Mouse (Mus musculus): ENCODE measurements around the gene Zfand2a.
A peak's percentile ranks its signal among the peaks of the same experiment; 100 is the strongest.

The Zfand2a gene

DNA sequence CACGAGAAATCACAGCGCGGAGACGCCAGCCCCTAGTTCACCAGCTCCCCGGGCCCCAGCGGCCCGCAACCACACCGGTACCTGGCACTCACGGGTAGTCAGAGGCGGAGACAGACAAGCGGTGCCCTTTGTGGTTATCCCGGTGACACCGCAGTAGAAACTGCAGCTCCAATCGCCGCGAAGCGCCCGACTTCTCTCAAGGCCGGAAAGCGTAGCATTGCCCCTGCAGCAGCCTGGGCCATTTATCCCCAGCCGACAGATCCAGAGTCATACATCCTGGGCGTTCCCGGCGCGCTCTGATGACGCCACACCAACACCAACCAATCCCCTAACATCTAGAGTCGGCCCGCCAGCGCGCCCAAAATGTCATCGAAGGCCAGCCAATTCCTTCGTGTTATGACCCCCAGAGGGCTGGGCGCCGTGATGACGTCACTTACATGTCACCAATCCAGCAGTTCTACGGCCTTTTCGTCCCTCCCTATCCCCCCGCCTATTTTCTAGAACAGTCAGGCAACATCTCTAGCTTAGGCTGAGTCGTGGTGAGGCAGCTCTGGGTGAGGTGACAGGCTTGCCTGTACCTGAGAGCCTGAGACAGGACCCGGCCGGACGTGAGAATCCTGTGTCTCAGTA lies at the start of gene Zfand2a:
TSS of gene Zfand2a (minus strand) at position 365 of the 630 bp plus-strand sequence.
- peak; percentile 99 for DNase-seq (ENCODE audit: extremely low read depth, low read depth)

DNA sequence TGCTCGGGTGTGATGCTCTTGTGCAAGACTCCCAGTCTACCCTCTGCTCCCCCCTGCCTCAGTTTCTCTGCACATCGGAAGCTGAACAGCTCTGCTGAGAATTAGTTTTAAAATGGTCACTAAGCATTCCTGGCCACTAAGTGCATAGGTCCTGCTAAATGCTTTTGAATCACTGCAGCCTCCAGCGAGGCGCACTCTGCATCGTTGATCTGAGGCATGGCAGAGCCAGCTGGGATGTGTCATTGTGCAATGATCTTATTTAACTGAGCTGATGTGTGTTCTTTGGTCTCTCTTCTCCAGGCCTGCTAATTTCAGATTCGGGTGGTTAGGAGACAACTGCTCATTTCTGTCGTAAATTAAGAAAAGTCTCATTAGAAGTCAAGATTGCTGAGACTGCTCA lies 44.5 kb upstream of the Zfand2a start:
- no peak for DNase-seq (ENCODE audit: extremely low read depth, low read depth)

DNA sequence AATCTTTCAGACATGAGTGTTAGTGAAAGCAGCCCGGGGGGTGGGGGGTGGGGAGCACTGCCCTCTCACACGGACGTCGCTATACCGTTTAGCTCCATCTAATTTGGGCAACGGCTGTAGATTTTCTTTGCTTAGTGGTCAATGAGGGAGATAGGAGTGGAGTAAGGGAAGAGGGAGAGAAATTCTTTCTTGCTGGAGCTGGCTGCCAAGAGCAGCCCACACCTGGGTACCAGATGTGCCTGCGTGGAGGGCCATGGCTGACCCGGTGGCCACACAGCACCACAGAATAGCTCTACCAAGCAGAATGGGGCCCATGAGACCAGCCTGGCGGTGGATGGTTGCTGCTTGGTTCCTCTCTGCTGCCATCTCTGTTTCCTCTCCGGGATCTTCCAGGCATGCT lies 37.6 kb upstream of the Zfand2a start:
- no peak for DNase-seq (ENCODE audit: extremely low read depth, low read depth)

DNA sequence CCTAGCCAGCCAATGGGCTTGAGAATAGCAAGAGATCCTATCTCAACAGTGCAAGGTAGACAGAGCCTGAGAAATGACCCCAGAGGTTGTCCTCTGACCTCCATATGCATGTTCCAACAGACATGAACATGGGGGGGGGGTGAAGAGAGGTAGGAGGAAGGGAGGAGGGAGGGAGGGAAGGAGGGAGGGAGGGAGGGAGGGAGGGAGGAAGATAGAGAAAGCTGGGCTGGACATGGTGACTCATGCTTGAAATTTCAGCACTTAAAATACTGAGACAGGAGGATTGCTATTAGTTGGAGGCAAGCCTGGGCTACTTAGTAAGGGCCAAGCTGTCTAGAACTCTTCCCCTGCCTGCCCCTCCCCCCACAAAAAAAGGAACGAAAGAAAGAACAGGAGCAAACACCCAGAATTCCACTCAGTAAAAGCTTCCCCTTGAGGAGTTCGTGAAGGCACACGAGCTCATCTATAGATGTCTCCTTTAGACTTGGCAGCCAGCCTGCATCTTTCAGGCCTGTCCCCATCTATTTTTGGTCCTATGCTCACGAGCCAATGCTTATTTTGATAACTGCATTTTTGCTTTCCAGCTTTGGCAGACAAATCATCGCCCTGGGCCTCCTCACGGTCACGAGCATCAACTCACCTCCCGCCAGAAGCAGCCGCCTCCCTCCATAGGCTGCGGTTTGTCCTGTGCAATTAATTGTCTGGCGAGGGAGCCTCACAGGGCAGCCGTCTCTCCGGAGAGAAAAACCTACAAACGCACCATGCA lies 35.9 kb upstream of the Zfand2a start:
- no peak for DNase-seq (ENCODE audit: extremely low read depth, low read depth)

DNA sequence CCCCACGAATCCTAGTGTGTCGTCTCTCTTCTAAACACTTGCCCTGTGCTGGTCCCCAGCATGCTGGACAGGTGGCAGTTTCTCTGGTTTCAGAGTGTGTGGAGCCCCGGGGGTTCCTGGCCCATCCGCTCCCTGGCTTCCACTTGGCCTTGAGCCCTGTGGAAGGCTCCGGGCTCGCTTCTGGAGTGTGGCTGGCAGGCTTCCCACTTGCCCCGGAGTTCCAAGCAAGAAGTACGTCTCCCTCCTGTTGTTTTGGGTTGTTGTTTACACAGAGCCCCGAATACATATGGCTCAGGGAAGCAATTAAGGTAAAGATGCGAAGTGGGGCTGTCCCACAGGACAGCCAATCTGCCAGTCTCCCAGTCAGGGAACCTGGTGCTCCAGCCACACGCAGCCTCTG lies 31.9 kb upstream of the Zfand2a start:
- no peak for DNase-seq (ENCODE audit: extremely low read depth, low read depth)

DNA sequence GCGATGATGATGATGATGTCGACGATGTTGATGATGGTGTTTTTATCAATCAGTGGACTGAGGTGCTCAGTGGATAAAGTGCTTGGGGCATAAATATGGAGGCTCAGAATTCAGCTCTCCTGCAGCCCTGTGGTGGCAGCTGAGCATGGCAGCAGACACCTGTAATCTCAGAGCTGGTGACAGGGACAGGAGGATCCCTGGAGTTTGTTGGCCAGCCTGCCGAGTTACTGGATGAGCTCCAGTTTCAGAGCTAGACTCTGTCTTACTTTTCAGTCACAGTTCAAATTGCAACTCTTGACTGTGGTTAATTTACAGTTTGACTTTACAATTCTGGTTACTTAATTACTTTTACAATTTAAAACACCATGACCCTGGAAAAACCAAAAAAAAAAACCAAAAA lies 27.9 kb upstream of the Zfand2a start:
- DNase-seq (ENCODE audit: extremely low read depth, low read depth), result no peak

DNA sequence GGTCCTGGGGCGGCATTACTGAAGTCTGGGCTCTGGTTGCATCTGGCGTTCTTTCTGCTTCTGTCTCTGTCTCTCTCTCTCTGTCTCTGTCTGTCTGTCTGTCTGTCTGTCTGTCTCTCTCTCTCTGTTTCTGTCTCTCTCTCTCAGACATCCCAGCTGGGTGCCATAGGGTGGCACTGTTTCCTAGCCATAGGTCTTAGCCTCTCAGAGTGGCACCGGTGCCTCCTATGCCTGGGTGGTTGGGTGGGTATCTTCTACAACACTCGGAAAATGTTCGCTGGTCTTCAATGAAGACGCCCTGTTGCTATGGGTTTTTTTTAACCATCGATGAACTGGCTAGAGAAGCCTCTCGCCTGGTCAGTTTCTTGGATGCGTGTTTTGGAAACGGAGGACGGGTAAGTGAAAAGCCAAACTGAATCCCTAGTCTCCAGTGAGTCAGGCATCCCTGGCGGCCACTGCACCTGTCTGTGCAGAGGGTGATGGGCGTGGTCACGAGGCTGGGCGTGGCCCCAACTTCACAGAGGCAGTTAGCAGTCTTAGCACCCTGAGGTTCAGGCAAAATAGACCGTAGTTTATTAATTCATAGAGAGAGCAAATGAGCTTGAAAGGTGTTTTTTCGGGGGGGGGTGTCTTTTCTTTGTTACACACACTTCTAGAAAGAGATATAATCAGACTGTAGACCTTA lies 26.5 kb upstream of the Zfand2a start:
- DNase-seq (ENCODE audit: extremely low read depth, low read depth), result no peak

DNA sequence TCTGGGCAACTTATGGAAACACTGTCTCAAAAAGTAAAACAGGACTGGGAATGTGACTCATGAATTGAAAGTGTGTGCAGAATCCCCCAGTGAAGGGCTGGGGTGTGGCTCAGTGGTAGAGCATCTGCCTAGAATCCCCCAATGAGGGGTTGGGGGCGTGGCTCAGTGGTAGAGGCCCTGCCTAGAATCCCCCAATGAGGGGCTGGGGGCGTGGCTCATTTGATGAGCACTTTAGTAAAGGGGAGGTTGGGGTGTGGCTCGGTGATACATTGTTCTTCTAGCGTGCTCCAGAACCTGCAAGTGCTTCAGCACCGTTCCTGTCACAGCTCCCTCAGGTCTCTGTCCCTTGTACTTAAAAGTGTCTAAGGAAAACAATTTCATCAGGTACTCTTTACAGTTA lies 21.9 kb upstream of the Zfand2a start:
- peak; percentile 77 for DNase-seq (ENCODE audit: extremely low read depth, low read depth)

DNA sequence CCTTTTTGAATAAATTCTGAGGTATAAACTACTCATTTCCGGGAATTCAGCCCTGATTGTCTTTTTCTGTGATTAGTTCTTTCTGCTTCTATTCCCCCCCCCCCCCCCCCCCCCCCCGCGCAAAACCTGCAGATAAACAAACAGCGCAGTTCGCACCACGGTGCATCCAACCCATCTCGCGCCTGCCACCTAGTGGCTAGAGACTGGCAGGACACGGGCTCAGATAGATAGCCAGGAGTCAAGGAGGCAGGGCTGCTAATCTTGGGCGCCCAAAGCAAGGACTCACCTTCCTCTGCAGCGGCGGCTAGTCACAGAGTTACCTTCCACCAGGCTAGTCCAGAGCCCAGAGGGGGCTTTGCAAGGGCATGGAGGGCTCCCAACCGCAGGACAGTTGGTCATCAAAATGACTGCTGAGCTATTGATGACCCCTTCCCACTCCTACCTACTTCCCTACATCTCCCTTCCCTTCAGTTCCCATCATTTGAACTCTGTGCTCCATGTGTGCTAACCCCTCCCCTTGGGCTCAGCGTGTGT lies 20.8 kb upstream of the Zfand2a start:
- peak; percentile 59 for DNase-seq (ENCODE audit: extremely low read depth, low read depth)

DNA sequence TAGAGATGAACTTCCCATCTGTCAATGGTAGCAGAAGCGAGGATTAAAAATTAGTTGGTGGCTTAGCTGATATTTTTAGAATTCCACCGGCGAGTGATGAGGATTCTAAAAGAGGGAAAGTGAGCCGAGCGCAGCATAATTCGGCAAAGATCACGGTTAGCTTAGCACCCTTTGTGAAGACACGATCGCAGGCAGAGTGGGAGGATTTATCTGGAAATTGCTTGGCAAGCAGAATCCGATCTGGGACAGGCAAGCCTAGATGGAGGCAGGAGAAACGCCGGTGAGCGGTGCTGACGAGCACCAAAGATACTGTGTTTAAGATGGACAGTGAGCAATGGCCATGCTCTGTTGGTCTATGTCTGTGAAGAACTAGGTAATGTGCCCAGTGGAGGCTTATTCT lies 17.9 kb upstream of the Zfand2a start:
- DNase-seq (ENCODE audit: extremely low read depth, low read depth), result no peak

DNA sequence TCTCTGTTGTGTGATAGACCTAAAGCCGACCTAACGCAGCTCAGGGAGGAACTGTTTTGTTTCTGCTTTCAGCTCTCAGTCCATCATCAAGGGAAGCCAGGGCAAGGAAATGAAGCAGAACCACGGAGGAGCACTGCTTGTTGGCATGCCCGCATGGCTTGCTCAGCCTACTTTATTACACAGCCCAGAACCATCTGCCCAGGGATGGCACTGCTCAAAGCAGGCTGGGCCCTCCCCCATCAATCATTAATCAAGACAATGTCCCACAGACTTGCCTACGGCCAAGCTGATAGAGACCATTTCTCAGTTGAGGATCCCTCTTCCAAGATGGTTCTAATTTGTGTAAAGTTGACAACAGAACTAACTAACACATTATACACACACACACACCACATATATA lies 14.4 kb upstream of the Zfand2a start:
- DNase-seq (ENCODE audit: extremely low read depth, low read depth), result no peak

DNA sequence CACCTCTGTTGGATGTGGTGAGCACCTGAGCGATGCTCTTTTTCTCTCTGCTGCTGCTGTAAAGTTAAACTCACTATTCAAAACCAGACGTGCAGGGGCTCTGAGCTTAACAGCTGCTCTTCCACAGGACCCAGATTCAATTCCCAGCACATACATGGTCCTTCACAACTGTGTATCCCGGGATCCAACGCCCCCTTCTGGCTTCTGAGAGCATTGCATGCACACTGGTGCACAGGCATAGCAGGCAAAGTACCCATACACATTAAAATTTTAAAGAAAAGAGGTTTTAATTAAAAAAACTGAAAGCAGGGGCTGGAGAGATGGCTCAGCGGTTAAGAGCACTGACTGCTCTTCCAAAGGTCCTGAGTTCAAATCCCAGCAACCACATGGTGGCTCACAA lies 12.6 kb upstream of the Zfand2a start:
- no peak for DNase-seq (ENCODE audit: extremely low read depth, low read depth)

DNA sequence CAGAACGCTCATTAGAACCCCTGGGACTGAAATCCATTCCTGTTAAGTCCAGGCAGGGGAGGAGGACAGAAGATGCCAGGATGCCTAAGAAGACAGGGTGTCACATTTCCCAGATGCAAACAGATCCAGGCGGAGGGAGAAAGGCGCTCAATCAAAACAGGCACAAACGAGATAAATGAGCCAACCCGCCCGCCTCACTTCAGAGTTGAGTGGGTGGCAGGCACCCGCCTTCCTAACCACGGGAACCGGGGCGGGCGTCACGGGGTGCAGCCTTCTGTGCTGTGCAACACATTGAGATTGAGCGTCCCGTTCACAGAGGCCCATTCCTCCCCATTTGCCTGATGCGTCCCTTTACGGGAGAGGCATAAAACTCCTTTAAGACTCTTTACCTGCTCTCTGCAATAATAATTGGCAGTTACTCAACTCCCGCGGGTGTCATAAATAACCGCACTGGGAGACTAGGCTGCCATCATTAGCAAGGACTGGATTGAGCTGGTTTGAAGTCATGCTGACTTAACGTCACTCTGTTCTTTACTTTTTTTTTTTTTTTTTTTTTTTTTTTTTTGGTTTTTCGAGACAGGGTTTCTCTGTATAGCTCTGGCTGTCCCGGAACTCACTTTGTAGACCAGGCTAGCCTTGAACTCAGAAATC lies 10.8 kb upstream of the Zfand2a start:
- no peak for DNase-seq (ENCODE audit: extremely low read depth, low read depth)

DNA sequence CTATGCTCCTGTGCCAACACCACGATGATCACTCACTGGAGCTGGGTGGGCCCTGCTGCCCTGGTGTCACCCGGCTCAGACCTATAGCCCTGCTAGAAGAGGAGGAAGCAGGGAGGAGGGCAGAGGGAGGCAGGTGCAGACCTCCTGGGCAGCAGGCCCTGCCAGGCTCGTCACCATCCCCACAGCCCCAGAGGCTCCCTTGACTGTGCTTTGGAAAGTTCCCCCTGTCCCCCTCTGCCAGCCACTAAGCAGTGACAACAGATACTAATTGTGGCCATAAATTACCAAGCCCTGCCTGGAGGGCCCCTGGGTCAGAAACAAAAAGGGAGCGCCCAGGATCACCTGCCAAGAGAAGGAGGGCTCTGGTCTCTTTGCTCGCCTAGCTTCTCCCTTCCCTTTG lies 9.3 kb upstream of the Zfand2a start:
- DNase-seq (ENCODE audit: extremely low read depth, low read depth), result no peak

DNA sequence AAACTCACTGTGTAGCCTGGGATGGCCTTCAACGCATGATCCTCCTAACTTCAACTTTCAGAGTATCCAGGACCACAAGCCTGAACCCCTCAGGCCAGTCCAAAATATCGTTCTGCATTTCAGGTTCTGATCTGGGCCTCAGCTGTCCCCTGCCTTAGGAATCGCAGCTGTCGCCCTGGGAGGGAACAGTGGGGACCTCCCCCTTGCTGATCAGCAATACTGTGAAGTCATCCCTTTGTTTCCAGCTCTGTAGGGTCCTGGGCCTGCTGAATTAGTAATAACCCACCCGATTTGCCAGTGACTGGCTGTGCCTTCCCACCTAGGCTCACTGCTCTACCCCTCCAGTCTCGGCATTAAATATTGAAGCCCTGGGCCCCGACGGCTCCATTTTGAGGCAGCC lies 7.0 kb upstream of the Zfand2a start:
- DNase-seq (ENCODE audit: extremely low read depth, low read depth), result no peak

DNA sequence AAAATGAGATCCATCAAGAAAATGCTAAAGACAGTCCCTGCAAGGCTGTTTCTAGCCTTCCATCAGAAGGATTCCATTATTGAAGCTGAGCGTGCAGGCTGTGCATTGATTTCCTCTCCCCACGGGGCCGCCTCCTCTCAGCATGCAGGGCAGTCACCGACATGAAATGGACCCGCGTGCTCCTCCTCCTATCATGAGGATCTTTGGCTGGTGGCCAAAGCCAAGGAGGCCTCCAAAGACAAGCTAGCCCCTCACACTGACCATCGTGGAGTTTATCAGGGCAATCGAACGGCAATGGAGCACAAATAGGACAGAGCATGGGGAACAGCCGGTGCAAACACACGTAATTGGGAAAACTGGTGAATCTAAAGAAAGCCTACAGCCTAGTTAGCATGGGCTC lies 5.8 kb upstream of the Zfand2a start:
- no peak for DNase-seq (ENCODE audit: extremely low read depth, low read depth)

DNA sequence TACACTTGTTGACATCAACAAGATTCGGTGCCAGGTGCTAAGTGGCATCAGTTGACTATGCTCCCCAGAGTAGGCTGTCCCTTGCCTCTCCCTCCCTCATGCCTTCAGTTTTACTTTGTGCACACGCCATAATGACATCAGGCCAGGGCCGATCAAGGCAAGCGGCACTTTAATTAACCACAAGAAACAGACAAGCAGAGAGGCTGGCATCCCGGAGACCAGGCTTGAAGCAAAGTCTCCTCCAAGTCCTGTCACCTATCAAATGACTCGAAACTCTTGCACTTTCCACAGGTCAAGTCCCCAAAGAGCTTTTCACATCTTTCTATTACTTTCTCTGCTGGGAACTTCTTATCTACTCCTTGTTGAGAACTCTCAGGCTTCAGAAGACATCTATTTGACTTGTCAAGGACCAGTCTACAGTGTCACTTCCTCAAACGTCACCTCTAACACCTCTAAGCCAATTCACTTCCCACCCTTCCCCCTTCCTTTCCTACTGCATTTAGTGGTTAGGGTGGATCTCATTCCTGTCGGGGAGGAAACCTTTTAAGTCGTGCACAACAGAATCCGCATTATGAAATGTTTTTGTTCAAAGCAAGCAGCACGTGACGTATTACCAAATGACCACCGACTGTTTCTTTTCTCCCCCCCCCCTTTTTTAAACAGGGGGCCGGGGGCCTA lies 1.0 kb downstream of the Zfand2a start:
- DNase-seq (ENCODE audit: extremely low read depth, low read depth), result no peak

DNA sequence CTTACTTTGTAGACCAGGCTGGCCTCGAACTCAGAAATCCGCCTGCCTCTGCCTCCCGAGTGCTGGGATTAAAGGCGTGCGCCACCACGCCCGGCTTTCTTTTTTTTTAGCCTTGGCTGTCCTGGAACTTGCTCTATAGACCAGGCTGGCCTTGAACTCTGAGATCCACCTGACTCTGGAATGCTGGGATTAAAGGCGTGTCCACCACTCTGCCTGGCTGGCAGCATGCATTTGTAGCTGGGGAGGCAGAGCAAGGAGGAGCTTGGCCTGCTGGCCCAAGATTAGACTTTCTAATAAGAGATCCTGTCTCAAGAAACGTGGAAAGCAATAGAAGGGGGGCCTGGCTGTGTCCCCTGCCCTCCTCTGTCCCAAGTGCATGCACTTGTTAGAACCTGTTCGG lies 3.9 kb downstream of the Zfand2a start:
- no peak for DNase-seq (ENCODE audit: extremely low read depth, low read depth)

DNA sequence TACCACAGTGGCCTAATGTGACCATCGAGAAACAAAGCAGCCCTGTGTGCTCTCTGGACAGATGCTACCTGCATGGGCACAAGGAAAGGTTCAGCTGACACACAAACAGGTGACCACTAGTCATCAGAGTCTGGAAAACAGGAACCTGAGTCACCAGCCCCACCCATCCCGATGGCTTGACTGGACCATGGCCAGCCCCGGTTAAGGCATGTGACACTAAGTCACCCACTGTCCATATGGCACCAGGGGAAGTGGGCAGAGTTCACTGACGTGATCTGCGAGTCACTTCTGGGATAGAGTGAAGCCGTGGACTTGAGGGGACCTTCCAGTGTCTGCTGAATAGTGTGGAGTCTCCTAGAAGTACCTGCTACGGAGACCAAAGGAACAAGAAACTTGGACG lies 5.3 kb downstream of the Zfand2a start:
- no peak for DNase-seq (ENCODE audit: extremely low read depth, low read depth)

DNA sequence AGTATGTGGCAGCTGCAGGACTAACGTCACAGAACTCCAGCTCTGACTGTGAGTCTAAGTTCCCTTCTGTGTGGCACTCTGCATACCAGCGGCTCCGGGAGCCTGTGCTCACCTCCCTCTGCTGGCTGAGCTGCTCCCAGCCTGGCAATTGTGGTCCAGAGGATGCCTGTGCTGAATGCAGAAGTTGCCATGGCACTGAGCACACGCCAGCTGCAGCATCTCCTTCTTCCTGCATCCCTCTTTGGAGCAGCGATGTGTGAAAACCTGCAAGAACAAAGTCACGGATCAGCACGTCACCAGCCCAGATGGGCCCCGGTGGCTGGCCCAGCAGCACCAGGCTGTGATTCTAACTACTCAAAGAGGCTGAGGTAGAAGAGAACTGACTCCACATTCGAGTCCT lies 9.6 kb downstream of the Zfand2a start:
- DNase-seq (ENCODE audit: extremely low read depth, low read depth), result no peak

DNA sequence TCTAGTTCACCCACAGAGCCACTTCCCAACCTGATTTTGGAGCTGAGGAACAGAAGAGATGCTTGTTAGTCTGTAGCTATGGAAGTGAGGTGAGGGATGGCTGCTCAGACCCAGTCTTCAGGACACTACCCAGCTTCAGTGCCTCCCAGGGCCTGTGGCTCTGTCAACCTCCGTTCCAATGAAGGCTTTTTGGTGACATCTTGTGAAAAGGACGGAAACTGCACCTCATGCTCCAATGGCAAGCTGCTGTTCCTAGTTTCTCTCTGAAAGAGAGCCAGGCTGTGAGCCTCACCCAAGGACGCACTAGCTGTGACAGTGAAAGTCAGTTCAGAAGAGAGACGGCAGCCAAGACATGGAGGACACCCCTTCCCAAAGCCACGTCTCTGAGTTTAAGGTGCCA lies 16.4 kb downstream of the Zfand2a start:
- no peak for DNase-seq (ENCODE audit: extremely low read depth, low read depth)
